Mouse (Mus musculus) stomach, postnatal 0 days (tissue): ENCODE data around the gene Ppp1ca.

Experiments
- CTCF ChIP-seq: IDR thresholded peaks from 2 replicates; pipeline ENCODE4 v1.5.1; 2016; ENCODE audit warnings: antibody characterized with exemption, low read depth, mild to moderate bottlenecking, moderate library complexity
- EP300 ChIP-seq: optimal IDR thresholded peaks from 2 replicates; pipeline ENCODE3; 2016; ENCODE audit warnings: antibody characterized with exemption

DNA sequence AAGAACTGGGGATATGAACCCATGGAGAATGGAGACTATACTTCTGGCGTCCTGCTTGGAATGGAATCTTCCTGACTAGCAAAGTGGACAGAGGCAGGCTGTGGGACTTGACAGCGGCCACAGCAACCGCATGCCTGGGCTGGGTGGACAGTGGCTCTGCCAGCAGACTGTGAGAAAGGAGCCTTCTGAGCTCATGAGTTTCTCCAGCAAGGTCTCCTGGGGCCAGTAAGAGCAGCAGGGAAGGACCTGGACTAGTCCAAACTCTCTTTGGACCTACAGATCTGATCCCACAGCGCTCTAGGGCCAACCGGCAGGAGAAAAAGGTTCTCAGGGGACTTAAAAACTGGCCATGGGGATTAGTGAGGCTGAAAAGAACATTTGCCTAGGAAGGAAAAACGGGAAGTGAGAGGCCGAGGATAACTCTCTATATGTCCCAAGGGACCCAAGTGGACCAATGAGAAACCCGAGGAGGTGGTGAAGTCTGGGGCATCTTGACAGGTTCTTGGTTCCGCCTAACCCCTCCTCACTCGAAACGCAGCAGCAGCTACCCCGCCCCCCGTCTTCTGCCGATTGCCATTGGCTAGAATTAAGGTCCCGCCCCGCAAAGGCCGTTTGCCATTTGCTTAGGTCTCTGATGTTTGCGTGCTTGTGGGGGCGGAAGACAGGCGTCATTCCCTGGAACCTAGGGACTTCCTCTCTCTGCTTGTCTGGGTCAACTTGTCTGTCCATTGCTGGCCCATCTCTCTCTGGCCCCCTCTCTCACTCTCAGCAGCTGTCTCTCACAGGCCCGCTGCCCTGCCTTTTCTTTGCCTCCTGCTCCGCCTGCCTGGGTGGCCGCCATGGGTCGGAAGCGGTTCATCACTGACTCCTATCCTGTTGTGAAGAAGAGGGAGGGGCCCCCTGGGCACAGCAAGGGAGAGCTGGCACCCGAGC lies 39.7 kb downstream of the Ppp1ca start, which contains the start of gene Pold4:
- TF ChIP-seq CTCF (no peak), EP300 (no peak)
